Mouse (Mus musculus): ENCODE measurements around the gene Pla2g12a. TPM values are rescaled to one million over a fixed set of nuclear protein-coding genes. Genes with fewer than 3 reads are reported as not detected.

Pla2g12a gene
- total and polyA plus RNA-seq, 2 experiments from 2014 or later, result 22.1 to 55.4 TPM

DNA sequence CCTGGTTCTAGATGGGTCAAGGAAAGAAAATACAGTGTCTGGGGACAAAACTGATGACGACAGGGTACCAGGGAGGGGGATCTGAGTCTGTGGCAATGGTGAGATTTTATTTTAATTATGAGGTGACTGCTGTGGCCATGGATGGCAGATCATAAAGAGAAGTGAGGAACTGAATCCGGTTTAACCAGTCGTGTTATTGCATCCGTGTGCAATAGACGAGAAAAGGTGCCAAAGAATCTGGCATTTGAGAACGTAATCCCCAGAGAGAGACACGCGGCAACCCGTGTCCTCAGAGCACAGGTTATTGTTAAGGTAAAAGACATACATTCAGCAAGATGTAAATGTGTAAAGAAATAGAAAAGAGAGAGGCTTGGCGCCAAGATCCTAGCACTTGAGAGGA, 1.1 kb upstream of the Pla2g12a start:
- Histone ChIP-seq H3K4me2 (ENCODE audit: low read depth, low read length, poor library complexity, severe bottlenecking) (no peak overlapping the region), H3K9ac (replicated peaks; ENCODE audit: low read length, poor library complexity, severe bottlenecking) (no peak overlapping the region), H3K4me1 (ENCODE audit: insufficient read depth, low read length) (0 out of 2 replicates have a peak, but pooled peaks cover 2% of the 10 kb centered on the region), H3K36me3 (ENCODE audit: insufficient read depth, low read length) (no peaks in the 10 kb centered on the region), H3K27me3 (ENCODE audit: insufficient read depth, low read length) (no peaks in the 10 kb centered on the region), H3K27ac (ENCODE audit: low read depth, low read length) (no peak overlapping the region), H3K4me3 (ENCODE audit: low read depth, low read length) (no peak overlapping the region), H3K9me3 (ENCODE audit: low read length) (no peaks in the 10 kb centered on the region)
- no peak for DNase-seq (ENCODE audit: low spot score)
- no peak for ATAC-seq (ENCODE audit: low FRiP score)
- TF ChIP-seq CTCF (IDR thresholded peaks at IDR 0.05), result no peak
- 92% methylated on average over 10 of the region's 10 CpGs for WGBS

DNA sequence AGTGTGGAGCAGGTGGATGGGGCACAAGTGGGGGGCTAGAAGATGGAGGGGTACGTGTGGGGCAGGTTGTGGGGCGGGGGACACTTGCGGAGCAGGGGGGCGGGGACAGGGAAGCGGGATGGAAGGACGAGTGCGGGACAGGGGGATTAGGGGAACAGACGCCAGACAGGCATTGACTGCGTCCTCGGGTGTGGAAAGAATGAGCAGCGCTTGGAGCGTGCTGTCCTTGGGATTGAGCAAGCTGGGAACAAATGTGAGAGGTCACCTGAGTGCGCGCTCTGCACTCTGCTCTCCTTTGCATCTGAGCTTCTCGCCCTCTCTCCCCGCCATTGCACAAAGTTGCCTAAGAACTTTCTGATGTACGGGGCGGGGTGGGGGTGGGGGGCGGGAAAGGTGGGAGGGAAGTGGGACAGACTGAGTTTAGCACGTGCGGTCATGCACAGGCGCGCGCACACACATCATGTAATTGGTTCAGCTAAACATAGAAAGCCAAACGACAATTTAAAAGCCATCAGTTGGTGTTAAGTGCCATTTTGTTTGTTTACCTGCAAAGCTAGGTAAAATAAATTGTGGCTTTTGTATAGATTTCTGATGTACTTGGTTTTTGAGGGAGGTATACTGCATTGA, 838 bp downstream of the Pla2g12a start:
- H3K36me3 ChIP-seq (ENCODE audit: insufficient read depth, low read length), result no peaks in the 10 kb centered on the region
- no peaks in the 10 kb centered on the region for H3K9me3 ChIP-seq (ENCODE audit: low read length)
- H3K27me3 ChIP-seq (ENCODE audit: insufficient read depth, low read length), result no peaks in the 10 kb centered on the region
- H3K4me2 ChIP-seq (ENCODE audit: low read depth, low read length, poor library complexity, severe bottlenecking), result peak overlapping the region; percentile 94
- peak; percentile 30 for DNase-seq (ENCODE audit: low spot score)
- H3K27ac ChIP-seq (ENCODE audit: low read depth, low read length), result peak overlapping the region; percentile 62; the same call in 1 of the 2 replicates
- peak; percentile 52 for ATAC-seq (ENCODE audit: low FRiP score)
- WGBS, result 2% methylated on average over 22 of the region's 25 CpGs
- H3K4me1 ChIP-seq (ENCODE audit: insufficient read depth, low read length), result 0 out of 2 replicates have a peak, but pooled peaks cover 2% of the 10 kb centered on the region
- no peak for TF ChIP-seq CTCF (IDR thresholded peaks at IDR 0.05)
- H3K4me3 ChIP-seq (ENCODE audit: low read depth, low read length), result peak overlapping the region; percentile 69
- H3K9ac ChIP-seq (replicated peaks; ENCODE audit: low read length, poor library complexity, severe bottlenecking), result peak overlapping the region; percentile 72

DNA sequence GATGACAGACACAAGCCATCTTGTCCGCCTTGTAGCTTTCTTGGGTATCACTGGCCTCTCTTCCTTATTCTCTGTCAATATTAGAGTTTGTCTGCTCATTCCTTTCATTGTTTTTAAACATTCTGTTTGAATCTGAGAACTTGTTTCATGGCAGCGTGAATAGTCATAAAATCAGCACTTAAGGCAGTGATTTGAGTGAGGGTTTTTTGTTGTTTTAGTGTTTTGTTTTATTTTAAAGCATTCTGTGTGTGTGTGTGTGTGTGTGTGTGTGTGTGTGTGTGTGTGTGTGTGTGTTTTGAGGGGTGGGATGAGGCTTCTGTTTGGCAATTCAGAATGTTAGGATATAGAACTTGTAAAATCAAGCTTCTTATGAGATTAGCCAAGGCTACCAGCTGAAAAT, 1.5 kb downstream of the Pla2g12a start:
- Histone ChIP-seq H3K36me3 (ENCODE audit: insufficient read depth, low read length) (no peaks in the 10 kb centered on the region), H3K27me3 (ENCODE audit: insufficient read depth, low read length) (no peaks in the 10 kb centered on the region), H3K9me3 (ENCODE audit: low read length) (no peaks in the 10 kb centered on the region), H3K4me1 (ENCODE audit: insufficient read depth, low read length) (0 out of 2 replicates have a peak, but pooled peaks cover 2% of the 10 kb centered on the region), H3K27ac (ENCODE audit: low read depth, low read length) (no peak overlapping the region), H3K4me3 (ENCODE audit: low read depth, low read length) (peak overlapping the region; percentile 69), H3K4me2 (ENCODE audit: low read depth, low read length, poor library complexity, severe bottlenecking) (peak overlapping the region; percentile 94), H3K9ac (replicated peaks; ENCODE audit: low read length, poor library complexity, severe bottlenecking) (no peak overlapping the region)
- WGBS, result 72% methylated on average over 2 of the region's 2 CpGs
- ATAC-seq (ENCODE audit: low FRiP score) (no peak), DNase-seq (ENCODE audit: low spot score) (no peak)
- TF ChIP-seq CTCF (IDR thresholded peaks at IDR 0.05), result no peak

DNA sequence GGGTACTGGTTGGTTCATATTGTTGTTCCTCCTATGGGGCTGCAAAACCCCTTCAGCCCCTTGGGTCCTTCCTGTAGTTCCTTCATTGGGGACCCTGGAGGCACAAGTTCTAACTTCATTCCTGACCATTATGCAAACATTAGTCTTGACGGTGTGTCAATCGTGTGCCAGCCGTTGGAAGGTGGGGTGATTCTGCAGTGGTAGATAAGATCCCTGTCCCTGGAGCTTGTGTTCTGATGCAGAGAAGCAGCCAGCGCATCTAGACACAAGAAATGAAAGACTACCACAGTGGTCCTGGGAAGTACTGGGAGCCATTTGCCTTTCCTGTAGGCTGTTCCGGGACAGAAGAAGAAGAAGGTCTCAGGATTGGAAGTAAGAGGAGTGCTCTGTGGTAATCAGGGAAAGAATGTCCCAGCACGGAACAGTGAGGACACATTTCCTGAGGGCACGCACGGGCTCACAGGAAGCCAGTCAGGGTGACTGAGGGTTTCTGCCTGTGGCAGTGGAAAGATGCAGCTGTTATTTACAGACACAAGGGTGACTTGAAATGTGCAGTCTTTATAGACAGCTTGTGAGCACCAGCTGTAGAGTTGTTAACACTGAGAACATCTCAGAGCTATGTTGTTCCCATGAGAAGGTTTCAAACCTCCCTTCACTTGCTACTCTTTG, 2.7 kb downstream of the Pla2g12a start:
- 0 out of 2 replicates have a peak, but pooled peaks cover 2% of the 10 kb centered on the region for H3K4me1 ChIP-seq (ENCODE audit: insufficient read depth, low read length)
- H3K9ac ChIP-seq (replicated peaks; ENCODE audit: low read length, poor library complexity, severe bottlenecking), result no peak overlapping the region
- H3K4me2 ChIP-seq (ENCODE audit: low read depth, low read length, poor library complexity, severe bottlenecking), result no peak overlapping the region
- H3K9me3 ChIP-seq (ENCODE audit: low read length), result no peaks in the 10 kb centered on the region
- no peaks in the 10 kb centered on the region for H3K27me3 ChIP-seq (ENCODE audit: insufficient read depth, low read length)
- no peaks in the 10 kb centered on the region for H3K36me3 ChIP-seq (ENCODE audit: insufficient read depth, low read length)
- ATAC-seq (ENCODE audit: low FRiP score) (no peak), DNase-seq (ENCODE audit: low spot score) (no peak)
- H3K4me3 ChIP-seq (ENCODE audit: low read depth, low read length), result no peak overlapping the region
- no peak for TF ChIP-seq CTCF (IDR thresholded peaks at IDR 0.05)
- WGBS, result 87% methylated on average over 8 of the region's 8 CpGs
- H3K27ac ChIP-seq (ENCODE audit: low read depth, low read length), result no peak overlapping the region

DNA sequence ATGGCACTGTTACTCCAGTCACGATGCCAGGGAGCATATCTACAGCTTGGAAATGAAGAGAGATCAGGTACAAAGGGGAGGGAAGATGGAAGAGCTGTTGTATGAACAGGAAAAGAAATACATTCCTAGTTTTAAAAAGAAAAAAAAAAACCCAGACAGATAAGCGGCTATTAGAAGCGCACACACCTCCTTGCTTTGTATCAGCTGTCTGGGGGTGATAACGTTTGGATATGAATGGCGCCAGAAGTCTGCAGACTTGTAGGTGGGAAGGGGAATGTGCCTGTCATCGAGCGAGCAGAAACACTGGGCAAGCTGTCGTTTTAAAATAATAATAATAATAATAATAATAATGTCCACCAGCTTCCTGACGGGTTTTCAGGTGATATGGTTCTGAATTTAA, 7.2 kb downstream of the Pla2g12a start:
- H3K4me3 ChIP-seq (ENCODE audit: low read depth, low read length), result no peak overlapping the region

DNA sequence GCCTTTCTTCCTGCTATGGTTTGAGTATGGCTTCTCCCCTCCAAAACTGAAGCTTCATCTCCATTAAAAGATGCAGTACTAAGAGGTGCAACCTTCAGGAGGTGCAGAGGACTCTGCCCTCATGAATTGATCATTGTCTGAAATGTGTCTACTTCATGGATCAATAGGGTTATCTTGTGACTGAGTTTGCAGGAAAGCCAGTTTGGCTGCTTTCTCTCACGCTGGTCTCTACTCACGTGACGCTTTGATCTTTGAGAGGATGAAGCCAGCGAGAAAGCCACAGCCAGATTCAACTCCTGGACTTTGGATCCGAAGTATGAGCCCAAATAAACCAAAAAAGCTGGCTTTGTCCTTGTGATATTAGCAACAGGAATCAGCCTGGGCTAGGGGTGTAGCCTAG, 8.0 kb downstream of the Pla2g12a start:
- 87% methylated on average over 5 of the region's 5 CpGs for WGBS
- Histone ChIP-seq H3K36me3 (ENCODE audit: insufficient read depth, low read length) (peaks cover 17% of the 10 kb centered on the region), H3K4me1 (ENCODE audit: insufficient read depth, low read length) (no peaks in the 10 kb centered on the region), H3K9me3 (ENCODE audit: low read length) (no peaks in the 10 kb centered on the region), H3K4me3 (ENCODE audit: low read depth, low read length) (no peak overlapping the region), H3K4me2 (ENCODE audit: low read depth, low read length, poor library complexity, severe bottlenecking) (no peak overlapping the region), H3K9ac (replicated peaks; ENCODE audit: low read length, poor library complexity, severe bottlenecking) (no peak overlapping the region), H3K27me3 (ENCODE audit: insufficient read depth, low read length) (no peaks in the 10 kb centered on the region), H3K27ac (ENCODE audit: low read depth, low read length) (no peak overlapping the region)
- TF ChIP-seq CTCF (IDR thresholded peaks at IDR 0.05), result no peak
- DNase-seq (ENCODE audit: low spot score) (no peak), ATAC-seq (ENCODE audit: low FRiP score) (no peak)

More for the DNA sequence above, 7.2 kb downstream of the Pla2g12a start:
- Histone ChIP-seq H3K27ac (ENCODE audit: low read depth, low read length) (no peak overlapping the region), H3K9ac (replicated peaks; ENCODE audit: low read length, poor library complexity, severe bottlenecking) (no peak overlapping the region), H3K4me2 (ENCODE audit: low read depth, low read length, poor library complexity, severe bottlenecking) (no peak overlapping the region), H3K36me3 (ENCODE audit: insufficient read depth, low read length) (peaks cover 10% of the 10 kb centered on the region), H3K27me3 (ENCODE audit: insufficient read depth, low read length) (no peaks in the 10 kb centered on the region), H3K9me3 (ENCODE audit: low read length) (no peaks in the 10 kb centered on the region), H3K4me1 (ENCODE audit: insufficient read depth, low read length) (no peaks in the 10 kb centered on the region)
- no peak for DNase-seq (ENCODE audit: low spot score)
- no peak for ATAC-seq (ENCODE audit: low FRiP score)
- WGBS, result 90% methylated on average over 9 of the region's 9 CpGs
- TF ChIP-seq CTCF (IDR thresholded peaks at IDR 0.05), result no peak

All from midbrain, postnatal 0 days (tissue).